In genomic region chr8:100612142-100612541, GRCm38 (mm10) we compare ENCODE assay signal across 24 mouse cellular contexts.
DNase-seq lines count a peak whose midpoint lies in the region; ATAC-seq and TF ChIP-seq lines count a peak whose summit lies in the region.
"Had no signal": no experiment of that assay in that cellular context is flagged by ENCODE, and none has a peak within 500 bp of the region (broad histone marks: within the 10 kb centered on the region; RNA-seq: fewer than 3 reads in every experiment).

No protein-coding gene starts in this region.

- no peak overlapping the region for H3K27ac ChIP-seq in hindbrain, embryonic 15.5 days (replicated peaks)
- H3K27ac ChIP-seq in hindbrain, embryonic 10.5 days, result no peak overlapping the region
- no peak overlapping the region for H3K27ac ChIP-seq in midbrain, embryonic 13.5 days
- H3K27ac ChIP-seq in midbrain, embryonic 10.5 days (replicated peaks), result no peak overlapping the region
- peak overlapping the region; percentile 65 for H3K27ac ChIP-seq in neural tube, embryonic 13.5 days (replicated peaks)
- H3K27ac ChIP-seq in heart, embryonic 11.5 days (ENCODE audit: low read depth, low read length), result no peak overlapping the region
- H3K27ac ChIP-seq: forebrain, embryonic 10.5 days; forebrain, embryonic 13.5 days; gastrocnemius, adult 2 months; heart, embryonic 15.5 days had no signal

- DNase-seq in hindbrain, embryonic 10.5 days (ENCODE audit: low spot score), result no peak
- DNase-seq in midbrain, embryonic 10.5 days (ENCODE audit: low spot score), result no peak
- peak; percentile 8 for DNase-seq in brain, embryonic 14.5 days (ENCODE audit: low read depth)
- DNase-seq in adrenal gland, postnatal 14 days, result no peak
- DNase-seq: adrenal gland, adult 2 months; adrenal gland, postnatal 25 days; cerebellum, adult 18-20 months; cerebellum, adult 9-10 months; cerebellum, postnatal 14 days; gastrocnemius, adult 2 months; gastrocnemius, postnatal 14 days; heart, adult 11 months; heart, postnatal 10 days; heart, postnatal 36 days had no signal

- H3K9me3 ChIP-seq in hindbrain, embryonic 15.5 days, result no peaks in the 10 kb centered on the region
- H3K9me3 ChIP-seq in hindbrain, embryonic 10.5 days, result no peaks in the 10 kb centered on the region
- H3K9me3 ChIP-seq in midbrain, embryonic 13.5 days, result no peaks in the 10 kb centered on the region
- no peaks in the 10 kb centered on the region for H3K9me3 ChIP-seq in midbrain, embryonic 10.5 days (replicated peaks)
- no peaks in the 10 kb centered on the region for H3K9me3 ChIP-seq in neural tube, embryonic 13.5 days
- no peaks in the 10 kb centered on the region for H3K9me3 ChIP-seq in heart, embryonic 11.5 days (replicated peaks; ENCODE audit: control insufficient read depth, low read length)
- H3K9me3 ChIP-seq: forebrain, embryonic 10.5 days; forebrain, embryonic 13.5 days; heart, embryonic 15.5 days had no signal

- no peak overlapping the region for H3K9ac ChIP-seq in hindbrain, embryonic 15.5 days
- no peak overlapping the region for H3K9ac ChIP-seq in midbrain, embryonic 13.5 days (replicated peaks)
- H3K9ac ChIP-seq in neural tube, embryonic 13.5 days, result no peak overlapping the region
- H3K9ac ChIP-seq in heart, embryonic 11.5 days (ENCODE audit: low read depth, low read length), result no peak overlapping the region
- H3K9ac ChIP-seq: forebrain, embryonic 13.5 days; heart, embryonic 12.5 days; heart, embryonic 15.5 days had no signal

- H3K4me3 ChIP-seq in hindbrain, embryonic 15.5 days, result no peak overlapping the region
- no peak overlapping the region for H3K4me3 ChIP-seq in hindbrain, embryonic 10.5 days
- no peak overlapping the region for H3K4me3 ChIP-seq in midbrain, embryonic 13.5 days (replicated peaks)
- no peak overlapping the region for H3K4me3 ChIP-seq in midbrain, embryonic 10.5 days
- H3K4me3 ChIP-seq in neural tube, embryonic 13.5 days, result no peak overlapping the region
- no peak overlapping the region for H3K4me3 ChIP-seq in heart, embryonic 11.5 days (ENCODE audit: low read depth, low read length)
- H3K4me3 ChIP-seq: forebrain, embryonic 10.5 days; forebrain, embryonic 13.5 days; gastrocnemius, adult 2 months; heart, embryonic 12.5 days; heart, embryonic 15.5 days had no signal

- no peaks in the 10 kb centered on the region for H3K27me3 ChIP-seq in hindbrain, embryonic 15.5 days
- H3K27me3 ChIP-seq in hindbrain, embryonic 10.5 days (ENCODE audit: insufficient read depth, poor library complexity, severe bottlenecking), result no peaks in the 10 kb centered on the region
- H3K27me3 ChIP-seq in midbrain, embryonic 13.5 days, result no peaks in the 10 kb centered on the region
- H3K27me3 ChIP-seq in midbrain, embryonic 10.5 days (ENCODE audit: low read depth, poor library complexity, severe bottlenecking), result no peaks in the 10 kb centered on the region
- H3K27me3 ChIP-seq in neural tube, embryonic 13.5 days, result no peaks in the 10 kb centered on the region
- no peaks in the 10 kb centered on the region for H3K27me3 ChIP-seq in heart, embryonic 11.5 days (ENCODE audit: control insufficient read depth, insufficient read depth, low read length)
- H3K27me3 ChIP-seq: forebrain, embryonic 13.5 days; heart, embryonic 12.5 days; heart, embryonic 15.5 days had no signal

- H3K36me3 ChIP-seq in hindbrain, embryonic 15.5 days, result no peaks in the 10 kb centered on the region
- H3K36me3 ChIP-seq in hindbrain, embryonic 10.5 days, result no peaks in the 10 kb centered on the region
- H3K36me3 ChIP-seq in midbrain, embryonic 13.5 days, result no peaks in the 10 kb centered on the region
- H3K36me3 ChIP-seq in midbrain, embryonic 10.5 days, result no peaks in the 10 kb centered on the region
- no peaks in the 10 kb centered on the region for H3K36me3 ChIP-seq in neural tube, embryonic 13.5 days
- H3K36me3 ChIP-seq in heart, embryonic 11.5 days (ENCODE audit: control insufficient read depth, insufficient read depth, low read length), result no peaks in the 10 kb centered on the region
- H3K36me3 ChIP-seq: forebrain, embryonic 10.5 days; heart, embryonic 12.5 days; heart, embryonic 15.5 days had no signal

- no peaks in the 10 kb centered on the region for H3K4me1 ChIP-seq in hindbrain, embryonic 15.5 days (replicated peaks)
- no peaks in the 10 kb centered on the region for H3K4me1 ChIP-seq in hindbrain, embryonic 10.5 days (replicated peaks)
- H3K4me1 ChIP-seq in midbrain, embryonic 13.5 days (replicated peaks), result no peaks in the 10 kb centered on the region
- H3K4me1 ChIP-seq in midbrain, embryonic 10.5 days, result no peaks in the 10 kb centered on the region
- H3K4me1 ChIP-seq in neural tube, embryonic 13.5 days (replicated peaks), result no peaks in the 10 kb centered on the region
- H3K4me1 ChIP-seq in heart, embryonic 11.5 days (ENCODE audit: control insufficient read depth, insufficient read depth, low read length), result no peaks in the 10 kb centered on the region
- H3K4me1 ChIP-seq: forebrain, embryonic 10.5 days; forebrain, embryonic 13.5 days; heart, embryonic 12.5 days; heart, embryonic 15.5 days had no signal

- TF ChIP-seq CTCF in brain, embryonic 14.5 days (IDR thresholded peaks at IDR 0.05; ENCODE audit: borderline replicate concordance, extremely low read depth, insufficient read depth, insufficient read length), result no peak

- H3K4me2 ChIP-seq in hindbrain, embryonic 15.5 days, result no peak overlapping the region
- no peak overlapping the region for H3K4me2 ChIP-seq in midbrain, embryonic 13.5 days (replicated peaks)
- no peak overlapping the region for H3K4me2 ChIP-seq in neural tube, embryonic 13.5 days
- H3K4me2 ChIP-seq in heart, embryonic 11.5 days, result no peak overlapping the region
- H3K4me2 ChIP-seq: forebrain, embryonic 13.5 days; heart, embryonic 12.5 days; heart, embryonic 15.5 days had no signal

- TF ChIP-seq POLR2A in brain, embryonic 14.5 days (IDR thresholded peaks at IDR 0.05; ENCODE audit: borderline replicate concordance, extremely low read depth, insufficient read depth, insufficient read length, poor library complexity, severe bottlenecking), result no peak

- 0 out of 2 replicates have a peak, but pooled peaks have one; percentile 48 for ATAC-seq in hindbrain, embryonic 15.5 days (ENCODE audit: low FRiP score, low read depth)
- ATAC-seq in midbrain, embryonic 13.5 days, result 0 out of 2 replicates have a peak, but pooled peaks have one; percentile 14
- peak; percentile 63; the same call in 1 of the 2 replicates for ATAC-seq in neural tube, embryonic 13.5 days (ENCODE audit: low read depth)
- ATAC-seq in heart, embryonic 11.5 days (replicated peaks; ENCODE audit: insufficient number of reproducible peaks, low FRiP score, low TSS enrichment), result no peak
- ATAC-seq: CD4-positive, CD25-positive, alpha-beta regulatory T cell, adult 4 months; forebrain, embryonic 13.5 days; forebrain, embryonic 16.5 days had no signal

- WGBS in hindbrain, embryonic 15.5 days, result 46% methylated on average over 1 of the region's 1 CpGs
- WGBS in hindbrain, embryonic 10.5 days, result 89% methylated on average over 1 of the region's 1 CpGs
- 58% methylated on average over 1 of the region's 1 CpGs for WGBS in midbrain, embryonic 13.5 days
- 88% methylated on average over 1 of the region's 1 CpGs for WGBS in midbrain, embryonic 10.5 days
- 50% methylated on average over 1 of the region's 1 CpGs for WGBS in neural tube, embryonic 13.5 days
- WGBS in heart, embryonic 11.5 days (ENCODE audit: insufficient replicate concordance), result 86% methylated on average over 1 of the region's 1 CpGs
